Mouse (Mus musculus) granulocyte monocyte progenitor cell, adult 5-6 weeks (primary cell): ENCODE measurements at regions not wholly inside any gene's neighbourhood (a gene's known extent, or its start where the extent isn't known, plus 50 kb on each side); places are given as distances from the start of the nearest gene placed in this dataset.

Source experiments
- ATAC-seq: replicated peaks from 2 replicates; pipeline ENCODE4 v1.8.0; 2016; ENCODE audit warnings: mild to moderate bottlenecking, moderate TSS enrichment, inconsistent platforms; ENCODE audit not compliant: poor library complexity, severe bottlenecking

- ATAC-seq, result no peak
Measured at GRCm38 (mm10) chrX:147616374-147616773, 62.5 kb upstream of the Lrch2 start.

DNA sequence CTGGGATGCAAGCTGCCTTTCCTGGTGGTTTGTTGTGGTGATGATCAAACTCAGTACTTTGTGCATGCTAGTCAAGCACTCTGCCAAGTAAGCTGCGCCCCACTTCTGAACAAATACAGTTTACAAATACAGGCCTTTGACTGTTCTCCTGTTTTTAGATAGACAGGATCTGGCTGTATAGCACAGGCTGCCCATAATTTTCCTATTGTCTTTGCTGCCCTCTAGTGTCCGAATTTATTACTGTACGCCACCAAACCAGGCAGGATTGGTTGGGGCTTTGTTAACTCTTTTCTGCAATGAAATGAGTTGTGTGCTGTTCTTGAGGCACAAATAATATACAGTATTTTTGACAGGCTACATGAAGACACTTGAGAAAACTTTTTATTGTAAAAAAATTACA, 54.8 kb upstream of the Lrch2 start:
- peak; percentile 52; the same call in 1 of the 2 replicates for ATAC-seq
